Mouse (Mus musculus) testis, adult 2 months (tissue): ENCODE measurements at regions not wholly inside any gene's neighbourhood (a gene's known extent, or its start where the extent isn't known, plus 50 kb on each side); places are given as distances from the start of the nearest gene placed in this dataset.

ENCODE experiments used
- CTCF ChIP-seq: fragments of 200-500 bp; IDR thresholded peaks from 2 replicates; pipeline ENCODE4 v1.5.1; 2012; ENCODE audit warnings: low read depth, mild to moderate bottlenecking, inconsistent platforms, low read length, moderate library complexity; ENCODE audit not compliant: control insufficient read depth, insufficient read depth, insufficient replicate concordance
- POLR2A ChIP-seq: fragments of 200-500 bp; IDR thresholded peaks from 2 replicates; pipeline ENCODE4 v1.6.1; 2012; ENCODE audit warnings: low read depth, mild to moderate bottlenecking, inconsistent platforms, low read length, moderate library complexity; ENCODE audit not compliant: control insufficient read depth

GRCm38 (mm10) chr3:101672943-101673342 lies 68.5 kb upstream of the Atp1a1 start:
- TF ChIP-seq CTCF: no peak
- no peak for TF ChIP-seq POLR2A
